Mouse (Mus musculus) intestine, embryonic 14.5 days (tissue): ENCODE measurements at regions not wholly inside any gene's neighbourhood (a gene's known extent, or its start where the extent isn't known, plus 50 kb on each side); places are given as distances from the start of the nearest gene placed in this dataset.

Experiments used
- ATAC-seq: fragments of 200-750 bp; cut with Nextera tagmentation; replicated peaks from 2 replicates; pipeline ENCODE4 v1.8.0; 2017; ENCODE audit warnings: low read depth, moderate number of reproducible peaks, moderate TSS enrichment, moderate library complexity; ENCODE audit not compliant: low FRiP score, low TSS enrichment
- DNase-seq: peaks from one replicate; pipeline ENCODE4 v3.0.0-alpha.2; 2018; ENCODE audit warnings: low spot score
- H3K27ac ChIP-seq: fragments of 300-500 bp; sonication (generic); 2 replicates; pipeline ENCODE4 v1.5.1; 2014; ENCODE audit warnings: low read depth, mild to moderate bottlenecking, control low read depth
- H3K27me3 ChIP-seq: fragments of 300-500 bp; sonication (generic); replicated peaks from 2 replicates; pipeline ENCODE4 v1.6.1; 2014; ENCODE audit warnings: low read length, control low read depth; ENCODE audit not compliant: control insufficient read depth, insufficient read depth
- H3K36me3 ChIP-seq: fragments of 300-500 bp; sonication (generic); 2 replicates; pipeline ENCODE4 v1.6.1; 2014; ENCODE audit warnings: low read length, control low read depth; ENCODE audit not compliant: control insufficient read depth, insufficient read depth
- H3K4me1 ChIP-seq: fragments of 300-500 bp; sonication (generic); replicated peaks from 2 replicates; pipeline ENCODE4 v1.6.1; 2014; ENCODE audit warnings: low read length, control low read depth, mixed read lengths; ENCODE audit not compliant: control insufficient read depth, insufficient read depth
- H3K4me2 ChIP-seq: fragments of 300-500 bp; sonication (generic); 2 replicates; pipeline ENCODE4 v1.6.1; 2014; ENCODE audit warnings: low read length
- H3K4me3 ChIP-seq: fragments of 300-500 bp; sonication (generic); 2 replicates; pipeline ENCODE4 v1.5.1; 2014; ENCODE audit warnings: low read depth, low read length, control low read depth, mixed read lengths
- H3K9ac ChIP-seq: fragments of 300-500 bp; sonication (generic); 2 replicates; pipeline ENCODE4 v1.6.1; 2014; ENCODE audit warnings: mild to moderate bottlenecking, low read length
- H3K9me3 ChIP-seq: fragments of 300-500 bp; sonication (generic); 2 replicates; pipeline ENCODE4 v1.6.1; 2016; ENCODE audit warnings: low read length, control low read depth; ENCODE audit not compliant: control insufficient read depth
- WGBS: fragments of 180-500 bp; shearing (Covaris S2); extraction: QIAGEN DNeasy Blood & Tissue Kit; methylation state at CpG from one replicate; pipeline ENCODE4 v1.1.7; 2014; 5-methylcytosine and 5-hydroxymethylcytosine counted together

- no peaks in the 10 kb centered on the region for H3K4me1 ChIP-seq
- no peak overlapping the region for H3K9ac ChIP-seq
- H3K27ac ChIP-seq = no peak overlapping the region
- H3K9me3 ChIP-seq = no peaks in the 10 kb centered on the region
- no peak overlapping the region for H3K4me2 ChIP-seq
- no peak overlapping the region for H3K4me3 ChIP-seq
- no peaks in the 10 kb centered on the region for H3K36me3 ChIP-seq
- ATAC-seq (no peak), DNase-seq (no peak)
- no peaks in the 10 kb centered on the region for H3K27me3 ChIP-seq
- 77% methylated on average over 1 of the region's 1 CpGs for WGBS
Observed at GRCm38 (mm10) chr2:107552569-107552968, 262.1 kb downstream of the Kcna4 start.

GRCm38 (mm10) chr2:107556239-107556638 lies 265.8 kb downstream of the Kcna4 start:
- no peaks in the 10 kb centered on the region for H3K4me1 ChIP-seq
- H3K9ac ChIP-seq = no peak overlapping the region
- H3K36me3 ChIP-seq = no peaks in the 10 kb centered on the region
- WGBS = 80% methylated on average over 3 of the region's 3 CpGs
- no peaks in the 10 kb centered on the region for H3K9me3 ChIP-seq
- DNase-seq = no peak
- no peak overlapping the region for H3K27ac ChIP-seq
- no peak overlapping the region for H3K4me2 ChIP-seq
- H3K27me3 ChIP-seq = no peaks in the 10 kb centered on the region
- ATAC-seq = no peak
- H3K4me3 ChIP-seq = no peak overlapping the region

- ATAC-seq (no peak), DNase-seq (no peak)
- H3K4me1 ChIP-seq = no peaks in the 10 kb centered on the region
- H3K27me3 ChIP-seq = no peaks in the 10 kb centered on the region
- H3K9ac ChIP-seq = no peak overlapping the region
- WGBS = 75% methylated on average over 2 of the region's 2 CpGs
- no peaks in the 10 kb centered on the region for H3K9me3 ChIP-seq
- H3K36me3 ChIP-seq = no peaks in the 10 kb centered on the region
- H3K27ac ChIP-seq = no peak overlapping the region
- no peak overlapping the region for H3K4me2 ChIP-seq
- H3K4me3 ChIP-seq = no peak overlapping the region
Observed at GRCm38 (mm10) chr2:107569618-107570017, 279.2 kb downstream of the Kcna4 start.

- H3K4me2 ChIP-seq = no peak overlapping the region
- WGBS = 77% methylated on average over 5 of the region's 5 CpGs
- H3K27ac ChIP-seq = no peak overlapping the region
- DNase-seq (no peak), ATAC-seq (no peak)
- H3K4me1 ChIP-seq = no peaks in the 10 kb centered on the region
- no peak overlapping the region for H3K4me3 ChIP-seq
- no peaks in the 10 kb centered on the region for H3K36me3 ChIP-seq
- H3K9ac ChIP-seq = no peak overlapping the region
- H3K9me3 ChIP-seq = no peaks in the 10 kb centered on the region
- H3K27me3 ChIP-seq = no peaks in the 10 kb centered on the region
Observed at GRCm38 (mm10) chr2:107609872-107610559, 319.6 kb downstream of the Kcna4 start.

- WGBS = 65% methylated on average over 5 of the region's 5 CpGs
- Histone ChIP-seq H3K27me3 (no peaks in the 10 kb centered on the region), H3K9ac (no peak overlapping the region), H3K9me3 (no peaks in the 10 kb centered on the region), H3K4me1 (no peaks in the 10 kb centered on the region), H3K27ac (no peak overlapping the region), H3K4me3 (no peak overlapping the region), H3K36me3 (no peaks in the 10 kb centered on the region), H3K4me2 (no peak overlapping the region)
- no peak for ATAC-seq
- DNase-seq = no peak
Observed at GRCm38 (mm10) chr2:107611811-107612210, 321.4 kb downstream of the Kcna4 start.

GRCm38 (mm10) chr2:107612221-107612620 lies 321.8 kb downstream of the Kcna4 start:
- Histone ChIP-seq H3K9ac (no peak overlapping the region), H3K9me3 (no peaks in the 10 kb centered on the region), H3K27me3 (no peaks in the 10 kb centered on the region), H3K4me3 (no peak overlapping the region), H3K4me2 (no peak overlapping the region), H3K4me1 (no peaks in the 10 kb centered on the region), H3K36me3 (no peaks in the 10 kb centered on the region), H3K27ac (no peak overlapping the region)
- ATAC-seq (no peak), DNase-seq (no peak)
- 42% methylated on average over 2 of the region's 2 CpGs for WGBS

GRCm38 (mm10) chr2:107614715-107615114 lies 324.3 kb downstream of the Kcna4 start:
- ATAC-seq = no peak
- Histone ChIP-seq H3K9ac (no peak overlapping the region), H3K36me3 (no peaks in the 10 kb centered on the region), H3K27ac (no peak overlapping the region), H3K9me3 (no peaks in the 10 kb centered on the region), H3K4me2 (no peak overlapping the region), H3K27me3 (no peaks in the 10 kb centered on the region), H3K4me1 (no peaks in the 10 kb centered on the region), H3K4me3 (no peak overlapping the region)
- no peak for DNase-seq
- WGBS = 59% methylated on average over 3 of the region's 3 CpGs

GRCm38 (mm10) chr2:107627458-107627857 lies 337.0 kb downstream of the Kcna4 start:
- H3K36me3 ChIP-seq = no peaks in the 10 kb centered on the region
- no peak overlapping the region for H3K9ac ChIP-seq
- ATAC-seq (no peak), DNase-seq (no peak)
- H3K4me3 ChIP-seq = no peak overlapping the region
- H3K27ac ChIP-seq = no peak overlapping the region
- no peaks in the 10 kb centered on the region for H3K27me3 ChIP-seq
- H3K4me2 ChIP-seq = no peak overlapping the region
- H3K4me1 ChIP-seq = no peaks in the 10 kb centered on the region
- no peaks in the 10 kb centered on the region for H3K9me3 ChIP-seq

GRCm38 (mm10) chr2:107659176-107659575 lies 368.7 kb downstream of the Kcna4 start:
- ATAC-seq (no peak), DNase-seq (no peak)

More at GRCm38 (mm10) chr2:107659176-107659575, 368.7 kb downstream of the Kcna4 start:
- Histone ChIP-seq H3K4me2 (no peak overlapping the region), H3K4me1 (no peaks in the 10 kb centered on the region), H3K27me3 (no peaks in the 10 kb centered on the region), H3K4me3 (no peak overlapping the region), H3K27ac (no peak overlapping the region), H3K9ac (no peak overlapping the region), H3K36me3 (no peaks in the 10 kb centered on the region), H3K9me3 (no peaks in the 10 kb centered on the region)
